Mouse (Mus musculus): ENCODE data around the gene Rac1. TPM values are rescaled to one million over a fixed set of nuclear protein-coding genes. Genes with fewer than 3 reads are reported as not detected.
A peak's percentile ranks its signal among the peaks of the same experiment; 100 is the strongest.

The Rac1 gene
- polyA plus RNA-seq, 1 experiment = 420 TPM

- WGBS = 33% methylated on average over 23 of the region's 23 CpGs
- no peak for DNase-seq (ENCODE audit: low read depth, low spot score)
Observed at GRCm38 (mm10) chr5:143465156-143466085, 62.4 kb downstream of the Rac1 start.

- under 1% methylated on average over 20 of the region's 20 CpGs for WGBS
- DNase-seq (ENCODE audit: low read depth, low spot score) = no peak
Observed at GRCm38 (mm10) chr5:143464757-143465118, 63.1 kb downstream of the Rac1 start.

DNA sequence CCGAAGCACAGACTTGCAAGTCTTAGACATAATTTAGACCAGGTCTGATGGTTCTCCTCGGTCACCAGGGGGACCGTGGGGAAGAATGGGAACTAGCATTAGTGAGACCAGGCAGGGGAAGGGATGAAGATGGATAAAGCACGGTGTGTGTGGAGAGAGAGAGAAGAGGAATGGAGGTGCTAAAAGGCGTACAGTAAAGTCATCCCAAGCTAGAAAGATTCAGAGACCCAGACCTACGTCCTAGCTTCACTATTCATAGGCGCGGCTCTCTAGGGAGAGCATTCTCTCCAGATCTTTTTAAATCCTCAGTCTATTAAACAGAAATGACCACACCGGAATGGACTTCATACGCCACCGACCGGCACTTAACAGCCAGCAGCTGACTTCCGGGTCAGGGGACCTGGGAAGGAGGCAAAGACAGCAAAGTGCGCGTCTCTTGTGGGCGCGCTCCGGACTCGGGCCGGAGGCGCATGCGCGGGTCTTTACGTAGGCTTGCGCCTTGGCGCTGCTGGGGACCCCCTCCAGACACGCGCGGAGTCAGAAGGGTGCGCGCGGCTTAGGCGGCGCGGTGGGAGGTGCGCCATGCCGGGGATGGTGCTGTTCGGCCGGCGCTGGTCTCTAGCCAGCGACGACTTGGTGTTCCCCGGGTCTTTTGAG is 63.6 kb downstream of the Rac1 start, which contains the start of gene Daglb:
TSS of gene Daglb (plus strand) at position 485 of the 657 bp plus-strand sequence.
- DNase-seq (ENCODE audit: low read depth, low spot score) = peak; percentile 64
- WGBS = 2% methylated on average over 43 of the region's 43 CpGs

GRCm38 (mm10) chr5:143463671-143464070 is 64.2 kb downstream of the Rac1 start:
- peak; percentile 21 for DNase-seq (ENCODE audit: low read depth, low spot score)

More at GRCm38 (mm10) chr5:143463671-143464070, 64.2 kb downstream of the Rac1 start:
- WGBS = 53% methylated on average over 11 of the region's 11 CpGs

Other genes starting within 250 kb of the Rac1 start
- gene Zfp853, start 234.4 kb downstream of the Rac1 start, polyA plus RNA-seq (2012; rRNA removed) = 0.07 and 0.08 TPM in 2 replicates
- 17.7 and 18.3 TPM in 2 replicates for gene E130309D02Rik, start 212.7 kb downstream of the Rac1 start, polyA plus RNA-seq (2012; rRNA removed)
- gene Zdhhc4, start 198.8 kb downstream of the Rac1 start, polyA plus RNA-seq (2012; rRNA removed) = 53.3 and 63.0 TPM in 2 replicates
- 0.16 and 0.22 TPM in 2 replicates for gene Grid2ip, start 170.7 kb downstream of the Rac1 start, polyA plus RNA-seq (2012; rRNA removed)
- 216 and 221 TPM in 2 replicates for gene Kdelr2, start 124.2 kb downstream of the Rac1 start, polyA plus RNA-seq (2012; rRNA removed)
- 18.9 and 22.4 TPM in 2 replicates for gene Daglb, start 63.5 kb downstream of the Rac1 start, polyA plus RNA-seq (2012; rRNA removed)
- 10.3 and 13.5 TPM in 2 replicates for gene Cyth3, start 94.4 kb upstream of the Rac1 start, polyA plus RNA-seq (2012; rRNA removed)
- gene Usp42, start 204.2 kb upstream of the Rac1 start, polyA plus RNA-seq (2012; rRNA removed) = 3.3 and 5.1 TPM in 2 replicates

All from large intestine, adult 2 months (tissue).